Mouse (Mus musculus): ENCODE measurements at regions not wholly inside any gene's neighbourhood (a gene's known extent, or its start where the extent isn't known, plus 50 kb on each side); places are given as distances from the start of the nearest gene placed in this dataset.

DNA sequence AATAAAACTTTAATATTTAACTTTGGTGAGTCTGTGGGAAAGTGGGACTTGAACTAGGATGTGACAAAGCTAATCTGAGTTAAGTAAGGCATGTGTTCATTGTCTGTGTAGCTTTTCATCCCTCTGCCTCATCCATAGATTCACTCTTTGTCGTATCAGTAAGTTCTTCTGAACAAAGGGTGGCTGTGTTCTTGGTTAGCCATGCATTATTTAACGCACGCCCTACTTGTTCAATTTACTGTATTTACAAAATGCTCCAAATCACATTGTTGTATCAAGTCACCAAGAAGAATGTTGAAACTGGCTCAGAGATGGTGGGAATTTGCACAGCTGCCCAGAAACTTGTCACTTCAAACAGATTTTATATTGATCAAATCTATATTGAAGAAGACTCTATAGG lies 132.2 kb upstream of the Meis1 start:
- TF ChIP-seq POLR2A (IDR thresholded peaks at IDR 0.05; ENCODE audit: insufficient read length, low read depth), result no peak
- no peak for TF ChIP-seq TCF12 (IDR thresholded peaks at IDR 0.05; ENCODE audit: insufficient read depth, poor library complexity, severe bottlenecking)
- no peak for TF ChIP-seq E2F4 (IDR thresholded peaks at IDR 0.05; ENCODE audit: insufficient read depth)
- no peak for TF ChIP-seq MYOG (IDR thresholded peaks at IDR 0.05; ENCODE audit: control insufficient read depth in 1 of 3, insufficient read depth in 1 of 3, insufficient read length in 2 of 3, low read depth in 2 of 3)
- no peak for TF ChIP-seq MYOD1 (IDR thresholded peaks at IDR 0.05; ENCODE audit: control insufficient read depth in 1 of 3, insufficient read length in 2 of 3, low read depth in 2 of 3)
- no peak for TF ChIP-seq POLR2AphosphoS2 (IDR thresholded peaks at IDR 0.05; ENCODE audit: insufficient read length, low read depth)
- TF ChIP-seq MAX (IDR thresholded peaks at IDR 0.05; ENCODE audit: low read depth), result no peak
- no peak for TF ChIP-seq USF1 (IDR thresholded peaks at IDR 0.05; ENCODE audit: low read depth)
- TF ChIP-seq CEBPB (IDR thresholded peaks at IDR 0.05; ENCODE audit: insufficient read depth, poor library complexity, severe bottlenecking), result no peak
- no peak for TF ChIP-seq SRF (IDR thresholded peaks at IDR 0.05; ENCODE audit: control insufficient read depth, insufficient read length, low read depth)
- no peak for TF ChIP-seq REST (IDR thresholded peaks at IDR 0.05; ENCODE audit: insufficient read depth, insufficient read length)
- no peak for TF ChIP-seq TCF3 (IDR thresholded peaks at IDR 0.05; ENCODE audit: insufficient read length, low read depth)
